Mouse (Mus musculus) telencephalon, adult 2 months (tissue): ENCODE measurements around the gene Olfr996.
"Not testable (repeated sequence)": the region's sequence is repeated elsewhere in the genome, so short reads cannot be mapped to it uniquely, and the experiment has no call there.

Source experiments
- DNase-seq: peaks from one replicate; pipeline ENCODE4 v3.0.0-alpha.2; 2011; ENCODE audit warnings: low read depth, low spot score

Gene Olfr996

DNA sequence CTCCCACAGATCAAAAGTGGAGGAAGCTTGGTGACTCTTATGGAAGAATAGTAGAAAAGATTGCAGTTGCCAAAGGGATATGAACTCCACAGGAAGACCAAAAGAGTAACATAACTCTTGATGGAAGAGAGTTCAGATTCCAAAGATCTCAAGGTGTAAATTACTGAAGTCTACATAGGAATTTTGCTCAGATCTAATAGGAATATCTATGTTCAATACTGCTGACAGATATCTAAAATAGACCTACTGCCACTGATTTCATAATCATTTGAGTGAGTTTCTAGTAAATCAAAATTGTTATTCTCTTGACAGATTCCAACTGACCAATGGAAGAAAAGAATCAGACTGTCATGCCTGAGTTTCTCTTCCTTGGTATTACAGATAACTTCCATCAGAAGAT lies at the start of gene Olfr996:
Gene Olfr996 (plus strand): TSS at position 301 of the 400 bp plus-strand sequence.
- DNase-seq = no peak

GRCm38 (mm10) chr2:85532082-85532778 lies 46.8 kb upstream of the Olfr996 start:
- no peak for DNase-seq

DNA sequence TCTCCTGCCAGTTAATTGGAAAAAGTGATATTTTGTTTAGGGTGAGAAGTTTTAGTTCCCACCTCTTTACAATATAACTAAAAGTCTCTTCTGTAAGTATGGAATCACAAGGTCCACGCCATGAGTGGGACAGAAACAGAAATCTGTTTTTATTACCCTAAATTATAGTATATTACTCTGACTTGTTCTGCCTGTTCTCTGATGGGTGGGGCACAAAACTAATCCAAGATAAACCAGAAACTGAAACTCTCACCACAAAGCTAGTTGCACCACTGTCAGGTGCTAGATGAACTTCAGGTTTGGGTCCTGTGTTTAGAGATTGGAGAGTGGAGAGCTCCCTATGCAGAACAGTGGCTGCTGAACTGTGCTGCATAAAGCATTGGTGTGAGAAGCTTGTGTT lies 45.1 kb upstream of the Olfr996 start:
- no peak for DNase-seq

- DNase-seq = no peak
Observed at GRCm38 (mm10) chr2:85554806-85555205, 24.2 kb upstream of the Olfr996 start.

DNA sequence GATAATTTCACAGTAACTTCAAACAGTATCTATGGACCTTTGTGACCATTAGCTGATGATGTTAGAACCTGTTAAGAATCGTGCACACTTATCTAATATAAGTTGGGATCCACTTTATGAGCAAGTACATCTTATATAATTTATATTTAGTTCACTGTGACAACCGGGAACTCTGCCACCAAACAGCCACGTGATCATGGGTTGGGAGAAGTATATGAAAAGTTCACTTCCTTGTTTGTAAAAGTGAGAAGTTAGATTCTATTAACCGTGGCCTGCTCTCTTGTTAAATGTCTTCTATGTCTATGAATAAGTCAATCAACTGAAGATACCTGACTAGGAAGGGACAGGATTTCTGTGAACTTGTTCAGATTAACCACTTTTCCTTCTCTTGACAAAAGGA lies 18.8 kb upstream of the Olfr996 start:
- DNase-seq = no peak

GRCm38 (mm10) chr2:85561187-85561586 lies 17.8 kb upstream of the Olfr996 start:
- peak; percentile 10 for DNase-seq

GRCm38 (mm10) chr2:85588648-85589047 lies 9.6 kb downstream of the Olfr996 start, which contains the start of gene Olfr998:
Olfr998 (plus strand) TSS chr2:85588948.
- not testable (repeated sequence) for DNase-seq

DNA sequence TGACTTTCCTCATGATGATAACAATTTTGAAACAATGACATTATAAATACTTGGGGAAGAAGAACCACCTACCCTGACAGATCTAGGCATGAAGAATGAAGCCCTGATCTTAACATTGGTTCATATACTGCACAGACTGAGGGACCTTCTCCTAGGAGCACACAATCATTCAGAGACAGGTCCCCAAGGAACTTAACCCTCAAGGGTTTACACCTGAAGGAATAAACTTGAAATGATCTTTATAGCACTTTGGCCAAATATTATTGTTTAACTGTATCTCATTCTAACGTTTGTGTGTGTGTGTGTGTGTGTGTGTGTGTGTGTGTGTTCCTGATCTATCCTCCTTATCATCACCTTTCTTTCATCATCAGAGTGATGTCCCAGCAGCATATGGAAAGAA lies 32.8 kb downstream of the Olfr996 start, which contains the start of gene Olfr1000:
Gene Olfr1000 (minus strand): TSS at position 101 of the 400 bp plus-strand sequence.
- DNase-seq = no peak
